Mouse (Mus musculus) neural tube, embryonic 12.5 days (tissue): ENCODE data around the gene Cux2. TPM values are rescaled to one million over a fixed set of nuclear protein-coding genes. Genes with fewer than 3 reads are reported as not detected.
A peak's percentile ranks its signal among the peaks of the same experiment; 100 is the strongest.

ENCODE experiments used
- ATAC-seq: fragments of 200-750 bp; cut with Nextera tagmentation; 2 replicates; pipeline ENCODE4 v1.8.0; 2017; ENCODE audit warnings: low read depth, mild to moderate bottlenecking, moderate TSS enrichment, moderate library complexity; ENCODE audit not compliant: low FRiP score
- H3K27ac ChIP-seq: fragments of 300-500 bp; sonication (generic); 2 replicates; pipeline ENCODE4 v1.5.1; 2016
- H3K27me3 ChIP-seq: fragments of 300-500 bp; sonication (generic); replicated peaks from 2 replicates; pipeline ENCODE4 v1.6.1; 2016; ENCODE audit warnings: mild to moderate bottlenecking
- H3K36me3 ChIP-seq: fragments of 300-500 bp; sonication (generic); 2 replicates; pipeline ENCODE4 v1.6.1; 2016; ENCODE audit warnings: mild to moderate bottlenecking
- H3K4me1 ChIP-seq: fragments of 300-500 bp; sonication (generic); 2 replicates; pipeline ENCODE4 v1.6.1; 2016
- H3K4me2 ChIP-seq: fragments of 300-500 bp; sonication (generic); replicated peaks from 2 replicates; pipeline ENCODE4 v1.6.1; 2016; ENCODE audit warnings: mild to moderate bottlenecking
- H3K4me3 ChIP-seq: fragments of 300-500 bp; sonication (generic); 2 replicates; pipeline ENCODE4 v1.5.1; 2016
- H3K9ac ChIP-seq: fragments of 300-500 bp; sonication (generic); 2 replicates; pipeline ENCODE4 v1.6.1; 2016; ENCODE audit warnings: mild to moderate bottlenecking
- H3K9me3 ChIP-seq: fragments of 300-500 bp; sonication (generic); 2 replicates; pipeline ENCODE4 v1.6.1; 2016; ENCODE audit warnings: mild to moderate bottlenecking
- WGBS: fragments of 180-500 bp; shearing (Covaris S2); methylation state at CpG from one replicate; pipeline ENCODE4 v1.1.7; 2016; 5-methylcytosine and 5-hydroxymethylcytosine counted together
- polyA plus RNA-seq: library from polyadenylated mRNA; unstranded; fragments of >200 nt; fragmentation: Nextera tagmentation; extraction: Ambion mirVana; gene quantifications from 2 replicates; pipeline ENCODE4 v1.2.1, GENCODE M21; 2016

The Cux2 gene
- polyA plus RNA-seq, 1 experiment from 2014 or later, result 24.2 TPM

DNA sequence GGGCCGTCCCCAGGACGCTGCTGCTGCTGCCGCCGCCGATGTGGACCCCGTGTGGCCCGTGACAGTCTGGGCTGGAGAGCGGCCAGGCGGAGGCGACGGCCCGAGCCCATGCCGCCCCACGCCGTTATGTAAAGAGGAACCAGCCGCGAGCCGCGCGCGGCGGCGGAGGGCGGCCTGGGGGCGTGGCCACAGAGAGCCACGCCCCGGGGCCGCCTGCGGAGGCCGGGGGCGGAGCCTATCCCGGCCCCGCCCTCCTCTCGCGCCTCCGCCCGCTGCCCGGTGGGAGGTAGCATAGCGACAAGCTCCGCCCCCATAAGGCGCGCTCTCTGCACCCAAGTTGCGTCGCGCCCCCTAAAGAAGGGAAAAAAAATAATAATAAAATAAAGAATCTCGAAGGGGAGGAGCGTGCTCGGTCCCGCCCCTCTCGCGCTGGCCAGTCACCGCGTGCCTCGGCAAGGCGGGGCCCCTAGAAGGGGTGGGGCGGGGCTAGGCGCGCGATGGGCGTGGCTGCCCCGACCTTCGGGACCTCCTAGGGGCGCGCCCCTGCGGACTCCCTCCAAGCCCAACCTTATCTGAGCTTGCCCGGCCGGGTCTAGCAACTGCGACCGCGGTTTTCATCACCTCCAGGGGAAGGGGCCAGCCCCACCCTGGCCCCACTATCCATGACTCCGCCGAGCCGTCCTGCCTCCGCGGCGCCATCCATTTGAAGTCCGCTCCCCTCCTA is 213.0 kb downstream of the Cux2 start:
- under 1% methylated on average over 76 of the region's 77 CpGs for WGBS
- Histone ChIP-seq H3K4me1 (peaks cover 59% of the 10 kb centered on the region), H3K27ac (no peak overlapping the region), H3K27me3 (peaks cover 35% of the 10 kb centered on the region), H3K4me2 (peak overlapping the region; percentile 95), H3K9me3 (no peaks in the 10 kb centered on the region), H3K9ac (peak overlapping the region; percentile 64), H3K36me3 (no peaks in the 10 kb centered on the region), H3K4me3 (peak overlapping the region; percentile 69)
- peak; percentile 62 for ATAC-seq

GRCm38 (mm10) chr5:121835949-121836691 is 213.8 kb downstream of the Cux2 start:
- under 1% methylated on average over 51 of the region's 51 CpGs for WGBS
- Histone ChIP-seq H3K27ac (no peak overlapping the region), H3K9ac (peak overlapping the region; percentile 64), H3K36me3 (no peaks in the 10 kb centered on the region), H3K4me2 (peak overlapping the region; percentile 95), H3K27me3 (peaks cover 29% of the 10 kb centered on the region), H3K4me1 (peaks cover 59% of the 10 kb centered on the region), H3K9me3 (no peaks in the 10 kb centered on the region), H3K4me3 (peak overlapping the region; percentile 69)
- 0 out of 2 replicates have a peak, but pooled peaks have one; percentile 10 for ATAC-seq

DNA sequence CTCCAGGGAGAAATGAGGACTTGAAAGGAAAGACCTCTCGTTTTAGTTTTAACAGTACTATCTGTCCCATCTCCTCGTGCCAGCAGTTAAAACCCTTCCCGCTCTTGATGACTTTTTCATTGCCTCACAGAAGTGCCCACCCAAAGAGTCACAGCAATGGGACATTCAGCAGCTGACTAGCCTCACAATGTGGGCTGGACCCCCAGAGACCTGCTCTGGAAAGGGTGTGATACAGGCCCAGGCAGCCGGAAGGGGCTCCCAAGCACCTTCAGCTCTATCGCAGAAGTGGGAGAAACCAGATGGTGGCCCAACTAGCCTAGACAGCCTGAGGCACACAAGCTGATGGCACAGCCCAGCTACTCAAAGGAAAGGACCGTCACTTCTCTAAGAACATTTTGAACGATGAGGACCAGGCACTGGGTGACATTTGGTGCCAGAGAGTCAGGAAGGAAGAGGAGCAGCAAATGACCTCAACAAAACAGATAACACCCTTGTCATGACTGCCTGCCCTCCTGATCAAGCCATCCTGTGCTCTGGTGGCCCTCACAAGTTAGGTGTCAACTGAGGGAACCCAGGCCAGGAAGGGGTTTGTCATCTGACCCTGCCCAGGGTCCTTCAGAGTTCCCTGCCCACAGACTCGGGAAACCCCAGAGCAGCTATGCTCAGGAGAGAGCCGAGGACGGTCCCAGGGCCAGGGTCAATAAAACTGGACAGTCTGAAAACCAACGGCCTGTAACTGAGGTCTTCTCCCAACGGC is 214.7 kb downstream of the Cux2 start:
- Histone ChIP-seq H3K4me2 (peak overlapping the region; percentile 95), H3K4me1 (peaks cover 59% of the 10 kb centered on the region), H3K36me3 (no peaks in the 10 kb centered on the region), H3K27ac (no peak overlapping the region), H3K4me3 (peak overlapping the region; percentile 69), H3K27me3 (peaks cover 35% of the 10 kb centered on the region), H3K9me3 (no peaks in the 10 kb centered on the region), H3K9ac (no peak overlapping the region)
- WGBS, result 33% methylated on average over 12 of the region's 12 CpGs
- ATAC-seq, result no peak

- Histone ChIP-seq H3K4me2 (peak overlapping the region; percentile 95), H3K9ac (no peak overlapping the region), H3K4me1 (peaks cover 61% of the 10 kb centered on the region), H3K4me3 (no peak overlapping the region), H3K9me3 (no peaks in the 10 kb centered on the region), H3K27ac (no peak overlapping the region), H3K27me3 (peaks cover 39% of the 10 kb centered on the region), H3K36me3 (no peaks in the 10 kb centered on the region)
- 76% methylated on average over 7 of the region's 7 CpGs for WGBS
- no peak for ATAC-seq
These were observed 215.7 kb downstream of the Cux2 start for GRCm38 (mm10) chr5:121834241-121834606.

GRCm38 (mm10) chr5:121833572-121834240 is 216.2 kb downstream of the Cux2 start:
- H3K4me3 ChIP-seq, result no peak overlapping the region
- peak overlapping the region; percentile 95 for H3K4me2 ChIP-seq
- WGBS, result 50% methylated on average over 10 of the region's 10 CpGs
- H3K27me3 ChIP-seq, result peaks cover 39% of the 10 kb centered on the region
- H3K9me3 ChIP-seq, result no peaks in the 10 kb centered on the region
- no peak for ATAC-seq
- no peak overlapping the region for H3K27ac ChIP-seq
- peaks cover 63% of the 10 kb centered on the region for H3K4me1 ChIP-seq
- H3K36me3 ChIP-seq, result no peaks in the 10 kb centered on the region
- 0 out of 2 replicates have a peak overlapping the region, but pooled peaks have one; percentile 19 for H3K9ac ChIP-seq

- WGBS, result 95% methylated on average over 2 of the region's 2 CpGs
These were observed 216.7 kb downstream of the Cux2 start for GRCm38 (mm10) chr5:121833159-121833558.

GRCm38 (mm10) chr5:121832376-121833155 is 217.3 kb downstream of the Cux2 start:
- no peaks in the 10 kb centered on the region for H3K9me3 ChIP-seq
- peaks cover 38% of the 10 kb centered on the region for H3K27me3 ChIP-seq
- no peak overlapping the region for H3K9ac ChIP-seq
- 80% methylated on average over 6 of the region's 6 CpGs for WGBS
- H3K4me3 ChIP-seq, result no peak overlapping the region
- H3K4me2 ChIP-seq, result peak overlapping the region; percentile 95; the same call in 1 of the 2 replicates
- H3K27ac ChIP-seq, result no peak overlapping the region
- ATAC-seq, result no peak
- peaks cover 59% of the 10 kb centered on the region for H3K4me1 ChIP-seq
- no peaks in the 10 kb centered on the region for H3K36me3 ChIP-seq

More at GRCm38 (mm10) chr5:121833159-121833558, 216.7 kb downstream of the Cux2 start:
- H3K27me3 ChIP-seq, result peaks cover 39% of the 10 kb centered on the region
- H3K4me2 ChIP-seq, result peak overlapping the region; percentile 95
- H3K4me1 ChIP-seq, result peaks cover 63% of the 10 kb centered on the region
- H3K4me3 ChIP-seq, result no peak overlapping the region
- H3K27ac ChIP-seq, result no peak overlapping the region
- no peaks in the 10 kb centered on the region for H3K9me3 ChIP-seq
- H3K36me3 ChIP-seq, result no peaks in the 10 kb centered on the region
- H3K9ac ChIP-seq, result no peak overlapping the region
- ATAC-seq, result no peak

- Histone ChIP-seq H3K27ac (no peak overlapping the region), H3K4me1 (peaks cover 50% of the 10 kb centered on the region), H3K4me2 (no peak overlapping the region), H3K9me3 (no peaks in the 10 kb centered on the region), H3K36me3 (no peaks in the 10 kb centered on the region; the same call in 1 of the 2 replicates), H3K4me3 (no peak overlapping the region), H3K27me3 (peaks cover 42% of the 10 kb centered on the region), H3K9ac (no peak overlapping the region)
- no peak for ATAC-seq
- WGBS, result 89% methylated on average over 6 of the region's 6 CpGs
These were observed 218.8 kb downstream of the Cux2 start for GRCm38 (mm10) chr5:121831002-121831601.

DNA sequence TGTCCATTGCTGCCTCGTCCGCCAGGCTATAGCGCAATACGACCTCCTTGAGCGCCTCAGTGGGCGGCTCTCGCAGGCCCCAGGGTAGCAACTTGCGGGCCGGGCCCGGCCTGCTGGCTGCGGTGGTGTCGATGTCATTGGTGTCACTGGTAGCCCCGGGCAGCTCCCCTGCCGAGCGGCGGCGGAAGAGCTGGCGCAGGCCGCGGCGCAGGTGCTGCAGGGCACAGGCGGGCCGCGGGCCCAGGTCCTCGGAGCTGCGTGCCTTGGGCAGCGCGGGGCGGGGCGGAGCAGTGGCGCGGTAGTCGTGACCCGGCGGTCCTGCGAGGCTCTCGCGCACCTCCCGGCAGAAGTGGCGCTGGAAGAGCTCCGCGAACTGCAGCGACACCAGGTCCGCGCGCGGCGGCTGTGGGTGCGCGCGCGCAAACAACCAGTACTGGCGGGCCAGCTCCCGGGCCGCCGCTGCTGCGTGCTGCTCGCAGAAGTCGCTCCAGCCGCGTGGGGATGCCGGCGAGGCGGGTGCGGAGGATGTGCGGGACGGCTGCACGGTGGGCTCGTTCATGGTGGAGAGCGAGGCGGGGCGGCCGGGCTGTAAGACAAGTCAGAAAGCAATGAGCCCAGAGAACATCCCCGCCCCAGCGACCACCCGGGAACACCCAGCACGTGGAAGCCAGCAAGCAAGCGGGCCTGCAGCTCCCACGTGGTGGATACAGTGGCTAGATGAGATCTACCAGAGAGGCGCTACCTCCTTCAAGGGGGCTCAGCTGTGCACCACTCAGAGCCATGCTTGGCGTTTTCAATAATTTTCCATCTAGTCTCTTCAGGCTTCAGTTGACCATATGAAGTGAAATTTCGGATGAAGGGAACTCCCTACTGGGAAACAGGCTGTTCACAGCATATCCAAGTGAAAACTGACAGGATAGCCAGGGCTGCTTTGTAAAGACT is 221.1 kb downstream of the Cux2 start:
- WGBS, result 3% methylated on average over 82 of the region's 82 CpGs
- H3K4me3 ChIP-seq, result peak overlapping the region; percentile 39
- peaks cover 30% of the 10 kb centered on the region for H3K4me1 ChIP-seq
- no peaks in the 10 kb centered on the region for H3K9me3 ChIP-seq
- H3K27ac ChIP-seq, result no peak overlapping the region
- H3K27me3 ChIP-seq, result peaks cover 42% of the 10 kb centered on the region
- H3K4me2 ChIP-seq, result peak overlapping the region; percentile 91
- peak overlapping the region; percentile 55 for H3K9ac ChIP-seq
- H3K36me3 ChIP-seq, result peaks cover 5% of the 10 kb centered on the region; the same call in 1 of the 2 replicates
- peak; percentile 37; the same call in 1 of the 2 replicates for ATAC-seq

DNA sequence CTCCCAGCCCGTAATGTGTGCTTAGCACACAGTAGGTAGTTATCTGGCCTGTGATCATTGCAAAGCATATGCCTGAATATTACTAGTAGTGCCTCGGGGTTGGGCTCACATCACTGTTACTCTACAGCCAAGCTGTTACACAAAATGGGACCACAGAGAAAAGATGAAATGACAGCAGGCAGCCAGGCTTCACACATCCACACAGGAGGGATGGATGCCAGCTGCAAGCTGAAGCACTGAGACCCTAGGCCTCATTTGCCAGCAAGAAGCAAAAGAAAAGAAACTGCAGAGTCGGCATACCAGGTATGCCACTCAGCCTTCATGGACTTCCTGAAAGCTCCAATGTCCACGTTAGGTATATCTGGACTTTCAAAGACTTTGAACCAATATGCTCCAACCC is 222.0 kb downstream of the Cux2 start:
- H3K4me2 ChIP-seq, result peak overlapping the region; percentile 91; the same call in 1 of the 2 replicates
- no peak for ATAC-seq
- peaks cover 42% of the 10 kb centered on the region for H3K27me3 ChIP-seq
- H3K27ac ChIP-seq, result no peak overlapping the region
- 84% methylated on average over 4 of the region's 4 CpGs for WGBS
- peaks cover 10% of the 10 kb centered on the region; the same call in 1 of the 2 replicates for H3K36me3 ChIP-seq
- no peak overlapping the region for H3K4me3 ChIP-seq
- no peaks in the 10 kb centered on the region for H3K9me3 ChIP-seq
- H3K9ac ChIP-seq, result peak overlapping the region; percentile 55; the same call in 1 of the 2 replicates
- peaks cover 30% of the 10 kb centered on the region for H3K4me1 ChIP-seq
